Mouse (Mus musculus) kidney, embryonic 14.5 days (tissue): Measurements from ENCODE around the gene Kndc1. TPM values are rescaled to one million over a fixed set of nuclear protein-coding genes. Genes with fewer than 3 reads are reported as not detected.
A peak's percentile ranks its signal among the peaks of the same experiment; 100 is the strongest.

Source experiments
- ATAC-seq: fragments of 200-750 bp; cut with Nextera tagmentation; 2 replicates; pipeline ENCODE4 v1.8.0; 2017; ENCODE audit warnings: moderate number of reproducible peaks, mild to moderate bottlenecking, moderate TSS enrichment, moderate library complexity; ENCODE audit not compliant: low FRiP score, low TSS enrichment
- H3K27ac ChIP-seq: fragments of 300-500 bp; sonication (generic); 2 replicates; pipeline ENCODE4 v1.5.1; 2014; ENCODE audit warnings: low read depth, mild to moderate bottlenecking, low read length, moderate library complexity, mixed read lengths
- H3K27me3 ChIP-seq: fragments of 300-500 bp; sonication (generic); 2 replicates; pipeline ENCODE4 v1.6.1; 2014; ENCODE audit warnings: mild to moderate bottlenecking, low read length; ENCODE audit not compliant: control insufficient read depth, insufficient read depth
- H3K36me3 ChIP-seq: fragments of 300-500 bp; sonication (generic); 2 replicates; pipeline ENCODE4 v1.6.1; 2014; ENCODE audit warnings: low read length, mixed read lengths; ENCODE audit not compliant: control insufficient read depth, insufficient read depth
- H3K4me1 ChIP-seq: fragments of 300-500 bp; sonication (generic); 2 replicates; pipeline ENCODE4 v1.6.1; 2014; ENCODE audit warnings: low read length, mixed read lengths; ENCODE audit not compliant: control insufficient read depth, insufficient read depth
- H3K4me2 ChIP-seq: fragments of 300-500 bp; sonication (generic); replicated peaks from 2 replicates; pipeline ENCODE4 v1.6.1; 2014; ENCODE audit warnings: low read depth, mild to moderate bottlenecking, low read length
- H3K4me3 ChIP-seq: fragments of 300-500 bp; sonication (generic); 2 replicates; pipeline ENCODE4 v1.5.1; 2014; ENCODE audit warnings: mild to moderate bottlenecking, low read length
- H3K9ac ChIP-seq: fragments of 300-500 bp; sonication (generic); 2 replicates; pipeline ENCODE4 v1.6.1; 2014; ENCODE audit warnings: low read depth, mild to moderate bottlenecking, low read length, moderate library complexity
- H3K9me3 ChIP-seq: fragments of 300-500 bp; sonication (generic); 2 replicates; pipeline ENCODE4 v1.6.1; 2016; ENCODE audit warnings: low read length; ENCODE audit not compliant: control insufficient read depth
- WGBS: fragments of 180-500 bp; shearing (Covaris S2); extraction: QIAGEN DNeasy Blood & Tissue Kit; methylation state at CpG from one replicate; pipeline ENCODE4 v1.1.7; 2014; 5-methylcytosine and 5-hydroxymethylcytosine counted together
- polyA plus RNA-seq: library from polyadenylated mRNA; unstranded; fragments of >200 nt; fragmentation: Nextera tagmentation; extraction: Ambion mirVana; gene quantifications from 2 replicates; pipeline ENCODE4 v1.2.1, GENCODE M21; 2014

The Kndc1 gene
- polyA plus RNA-seq, 1 experiment from 2014 or later, result 0.18 TPM

DNA sequence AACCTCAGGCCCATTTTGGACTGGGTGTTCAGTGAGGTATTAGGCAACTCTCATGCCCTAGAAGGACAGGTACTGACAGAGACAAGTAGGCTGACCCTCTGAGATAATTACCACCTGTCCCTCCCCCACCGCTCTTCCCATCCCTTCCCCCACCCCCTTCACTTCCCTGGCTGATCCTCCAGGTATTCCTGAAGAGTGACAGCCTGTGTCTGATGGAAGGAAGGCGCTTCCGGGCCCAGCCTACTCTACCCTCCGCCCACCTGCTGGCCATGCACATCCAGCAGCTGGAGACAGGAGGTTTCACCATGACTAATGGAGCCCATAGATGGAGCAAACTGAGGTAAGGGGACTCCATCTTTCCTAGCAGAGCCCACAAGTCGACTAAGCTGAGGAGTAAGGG lies 43.3 kb downstream of the Kndc1 start:
- Histone ChIP-seq H3K9ac (no peak overlapping the region), H3K4me1 (no peaks in the 10 kb centered on the region), H3K36me3 (no peaks in the 10 kb centered on the region), H3K4me2 (no peak overlapping the region), H3K4me3 (no peak overlapping the region), H3K27ac (no peak overlapping the region), H3K27me3 (peaks cover 8% of the 10 kb centered on the region), H3K9me3 (no peaks in the 10 kb centered on the region)
- no peak for ATAC-seq
- 65% methylated on average over 5 of the region's 5 CpGs for WGBS

DNA sequence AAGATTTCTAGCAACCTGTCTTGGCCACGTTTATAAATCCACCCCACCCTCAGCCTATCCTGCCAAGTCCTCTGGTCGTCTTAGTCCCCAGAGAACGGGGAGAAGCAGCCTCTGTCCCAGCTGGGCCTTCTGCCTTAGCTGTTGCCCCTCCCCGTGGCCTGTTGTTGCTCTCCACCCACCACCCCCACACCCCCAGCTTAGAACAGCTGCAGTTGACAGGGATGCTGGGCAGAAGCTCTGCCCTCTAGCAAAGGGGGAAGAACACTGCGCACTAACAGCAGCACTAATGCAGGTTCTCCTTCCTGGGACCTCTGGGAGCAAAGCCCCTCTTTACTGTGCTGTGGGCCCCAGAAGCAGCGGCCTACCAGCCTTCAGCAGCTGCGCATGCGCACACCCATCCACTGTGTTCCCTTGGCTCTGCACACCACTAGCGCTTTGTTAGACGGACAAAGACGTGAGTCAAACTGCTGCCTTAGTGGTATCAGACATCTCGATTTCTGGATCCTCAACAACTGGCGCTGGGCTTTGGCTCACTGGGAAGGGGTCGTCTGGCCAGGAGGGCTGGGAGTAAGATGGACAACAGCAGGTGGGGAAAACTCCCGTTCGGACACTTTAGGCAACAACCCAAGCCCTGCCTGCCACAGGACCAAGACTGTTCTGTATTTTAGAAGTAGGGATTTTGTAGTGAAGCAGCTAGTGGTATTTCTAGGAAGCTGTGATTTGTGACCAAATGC lies 46.1 kb downstream of the Kndc1 start:
- peaks cover 36% of the 10 kb centered on the region for H3K27me3 ChIP-seq
- H3K9me3 ChIP-seq, result no peaks in the 10 kb centered on the region
- H3K9ac ChIP-seq, result no peak overlapping the region
- H3K4me1 ChIP-seq, result 0 out of 2 replicates have a peak, but pooled peaks cover 2% of the 10 kb centered on the region
- H3K27ac ChIP-seq, result no peak overlapping the region
- H3K4me2 ChIP-seq, result no peak overlapping the region
- no peaks in the 10 kb centered on the region for H3K36me3 ChIP-seq
- ATAC-seq, result no peak
- H3K4me3 ChIP-seq, result no peak overlapping the region
- 64% methylated on average over 16 of the region's 16 CpGs for WGBS

DNA sequence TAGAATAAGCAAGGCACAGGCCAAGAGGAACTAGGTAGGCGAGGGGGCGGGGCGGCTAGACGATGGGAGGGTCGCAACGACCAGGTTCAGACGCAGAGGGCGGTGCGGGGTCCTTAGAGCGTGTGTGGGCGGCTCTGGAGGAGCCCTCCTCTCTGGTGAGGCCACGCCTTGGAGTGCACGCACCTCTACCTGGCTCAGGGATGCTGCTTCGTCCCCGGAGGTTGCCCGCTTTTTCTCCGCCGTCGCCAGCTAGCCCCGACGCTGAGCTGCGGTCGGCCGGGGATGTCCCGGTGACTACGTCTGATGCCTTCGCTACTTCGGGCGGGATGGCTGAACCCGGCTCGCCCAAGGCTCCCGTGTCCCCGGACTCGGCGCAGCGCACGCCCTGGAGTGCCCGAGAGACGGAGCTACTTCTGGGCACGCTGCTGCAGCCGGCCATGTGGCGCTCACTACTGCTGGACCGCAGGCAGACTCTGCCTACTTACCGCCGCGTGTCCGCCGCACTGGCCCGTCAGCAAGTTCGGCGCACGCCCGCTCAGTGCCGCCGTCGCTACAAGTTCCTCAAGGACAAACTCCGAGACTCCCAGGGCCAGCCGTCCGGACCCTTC lies 49.3 kb downstream of the Kndc1 start, which contains the start of gene Utf1:
Utf1 (plus strand) TSS at position 116 of the 608 bp plus-strand sequence.
- no peak within 1 kb of the TSS for H3K27ac ChIP-seq
- no peaks in the 10 kb centered on the region for H3K9me3 ChIP-seq
- ATAC-seq, result peak; percentile 76; the same call in 1 of the 2 replicates
- peak within 1 kb of the TSS; percentile 27 for H3K4me3 ChIP-seq
- H3K4me1 ChIP-seq, result 0 out of 2 replicates have a peak, but pooled peaks cover 2% of the 10 kb centered on the region
- H3K27me3 ChIP-seq, result peaks cover 48% of the 10 kb centered on the region
- under 1% methylated on average over 56 of the region's 59 CpGs for WGBS
- H3K4me2 ChIP-seq, result peak within 1 kb of the TSS; percentile 42
- peak within 1 kb of the TSS; percentile 13; the same call in 1 of the 2 replicates for H3K9ac ChIP-seq
- no peaks in the 10 kb centered on the region for H3K36me3 ChIP-seq

DNA sequence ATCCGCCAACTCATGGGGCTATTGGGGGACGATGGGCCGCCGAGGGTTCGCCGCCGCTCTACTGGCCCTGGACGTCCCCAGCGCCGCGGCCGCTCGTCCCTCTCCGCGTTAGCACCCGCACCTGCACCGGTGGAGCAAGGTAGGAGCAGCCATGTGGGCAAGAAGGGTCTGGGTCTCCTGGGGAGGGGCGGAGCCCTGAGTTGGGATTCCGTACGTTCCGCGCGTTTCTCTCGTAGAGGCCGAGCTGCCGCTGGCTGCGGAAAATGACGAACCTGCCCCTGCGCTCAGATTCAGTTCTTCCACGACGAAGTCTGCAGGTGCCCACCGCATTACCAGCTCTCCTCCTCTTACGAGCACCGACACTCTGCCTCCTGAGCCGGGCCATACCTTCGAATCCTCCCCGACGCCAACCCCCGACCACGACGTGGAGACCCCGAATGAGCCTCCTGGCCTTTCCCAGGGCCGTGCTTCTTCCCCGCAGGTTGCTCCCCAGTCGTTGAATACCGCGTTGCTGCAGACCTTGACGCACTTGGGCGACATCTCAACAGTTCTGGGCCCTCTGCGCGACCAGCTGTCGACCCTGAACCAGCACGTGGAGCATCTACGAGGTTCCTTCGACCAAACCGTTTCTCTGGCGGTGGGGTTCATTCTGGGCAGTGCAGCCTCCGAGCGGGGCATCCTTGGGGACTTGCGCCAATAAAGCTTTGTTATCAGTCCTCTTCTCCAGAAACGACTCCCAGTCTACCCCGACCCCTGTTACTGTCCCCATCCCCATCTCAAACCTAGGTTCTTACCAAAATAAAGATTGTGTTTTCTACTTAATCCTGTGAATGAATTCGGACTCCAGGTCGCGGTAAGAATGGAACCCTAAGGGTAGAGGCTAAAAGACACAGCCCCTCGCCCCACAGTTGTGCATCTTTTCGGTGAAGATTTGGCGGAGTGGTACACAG lies 50.1 kb downstream of the Kndc1 start:
- H3K9me3 ChIP-seq, result no peaks in the 10 kb centered on the region
- H3K27me3 ChIP-seq, result peaks cover 48% of the 10 kb centered on the region
- H3K4me3 ChIP-seq, result peak overlapping the region; percentile 27
- no peaks in the 10 kb centered on the region for H3K36me3 ChIP-seq
- peak overlapping the region; percentile 13; the same call in 1 of the 2 replicates for H3K9ac ChIP-seq
- H3K4me1 ChIP-seq, result 0 out of 2 replicates have a peak, but pooled peaks cover 2% of the 10 kb centered on the region
- 0 out of 2 replicates have a peak, but pooled peaks have one; percentile 29 for ATAC-seq
- no peak overlapping the region for H3K27ac ChIP-seq
- H3K4me2 ChIP-seq, result peak overlapping the region; percentile 42
- WGBS, result 3% methylated on average over 68 of the region's 68 CpGs

DNA sequence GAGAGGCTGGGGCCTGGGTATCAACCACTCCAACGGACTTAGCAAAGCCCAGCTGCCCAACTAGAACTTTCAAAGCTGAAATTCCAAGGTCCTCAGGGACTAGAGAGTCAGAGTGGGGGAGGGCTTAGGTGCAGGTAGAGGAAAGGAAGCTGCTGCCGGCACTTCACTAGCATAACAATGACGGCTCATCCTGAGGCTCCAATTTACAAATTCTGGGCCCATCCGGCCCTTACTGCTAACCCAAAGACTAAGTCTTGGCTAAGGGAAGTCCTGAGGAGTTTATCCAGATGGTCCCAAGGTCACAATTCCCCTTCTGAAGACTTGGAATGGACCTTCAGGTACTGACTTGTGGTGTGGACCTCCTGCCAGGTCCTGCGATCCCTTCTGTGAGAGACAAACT lies 51.0 kb downstream of the Kndc1 start:
- H3K27ac ChIP-seq, result no peak overlapping the region
- no peak overlapping the region for H3K4me2 ChIP-seq
- peaks cover 48% of the 10 kb centered on the region for H3K27me3 ChIP-seq
- no peak for ATAC-seq
- no peaks in the 10 kb centered on the region for H3K9me3 ChIP-seq
- H3K4me1 ChIP-seq, result 0 out of 2 replicates have a peak, but pooled peaks cover 2% of the 10 kb centered on the region
- no peak overlapping the region for H3K9ac ChIP-seq
- WGBS, result 12% methylated on average over 5 of the region's 5 CpGs
- H3K4me3 ChIP-seq, result no peak overlapping the region
- H3K36me3 ChIP-seq, result no peaks in the 10 kb centered on the region

DNA sequence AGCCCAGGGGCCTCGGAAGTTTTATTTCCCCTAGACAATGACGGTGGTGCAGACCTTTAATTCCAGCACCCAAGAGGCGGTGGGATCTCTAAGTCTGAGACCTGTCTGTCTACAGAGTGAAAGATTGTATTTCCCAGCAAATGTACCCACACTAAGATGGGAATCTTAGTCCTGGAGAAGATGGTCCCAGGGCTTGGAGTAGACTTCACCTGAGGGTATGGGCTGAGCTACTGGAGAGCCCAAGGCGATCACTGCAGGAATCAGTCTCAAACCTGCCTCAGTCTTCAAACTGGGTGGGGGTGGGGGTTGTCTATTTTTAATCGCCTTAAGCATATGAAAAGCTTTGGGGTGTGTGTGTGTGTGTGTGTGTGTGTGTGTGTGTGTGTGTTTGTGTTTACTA lies 51.5 kb downstream of the Kndc1 start:
- no peak overlapping the region for H3K4me2 ChIP-seq
- H3K36me3 ChIP-seq, result no peaks in the 10 kb centered on the region
- H3K9me3 ChIP-seq, result no peaks in the 10 kb centered on the region
- 35% methylated on average over 5 of the region's 5 CpGs for WGBS
- H3K27ac ChIP-seq, result no peak overlapping the region
- H3K4me3 ChIP-seq, result no peak overlapping the region
- 0 out of 2 replicates have a peak, but pooled peaks cover 2% of the 10 kb centered on the region for H3K4me1 ChIP-seq
- H3K27me3 ChIP-seq, result peaks cover 48% of the 10 kb centered on the region
- no peak for ATAC-seq
- H3K9ac ChIP-seq, result no peak overlapping the region

DNA sequence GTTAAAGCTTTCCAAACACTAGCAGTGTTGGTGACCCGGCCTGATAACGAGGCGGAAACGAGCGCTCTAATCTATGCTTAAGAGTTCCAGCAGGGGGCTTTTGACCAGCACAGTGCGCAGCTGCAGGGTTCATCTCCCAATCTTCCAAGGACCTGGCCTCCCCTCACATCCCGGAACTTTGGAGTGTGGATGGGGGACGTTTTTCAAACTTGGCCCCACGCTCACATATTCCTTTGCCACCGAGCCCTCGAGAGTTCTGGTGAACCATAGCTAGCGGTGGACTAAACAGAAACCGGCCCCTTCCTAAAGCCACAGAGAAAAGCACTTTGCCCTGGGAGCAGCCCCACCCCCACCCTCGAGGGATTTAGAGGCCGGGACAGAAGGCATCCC lies 55.4 kb downstream of the Kndc1 start:
- Histone ChIP-seq H3K27me3 (peaks cover 20% of the 10 kb centered on the region), H3K4me2 (peak overlapping the region; percentile 60), H3K4me1 (no peaks in the 10 kb centered on the region), H3K27ac (no peak overlapping the region), H3K9ac (peak overlapping the region; percentile 32), H3K36me3 (no peaks in the 10 kb centered on the region), H3K4me3 (peak overlapping the region; percentile 49), H3K9me3 (no peaks in the 10 kb centered on the region)
- WGBS, result 1% methylated on average over 15 of the region's 15 CpGs
- peak; percentile 90 for ATAC-seq

DNA sequence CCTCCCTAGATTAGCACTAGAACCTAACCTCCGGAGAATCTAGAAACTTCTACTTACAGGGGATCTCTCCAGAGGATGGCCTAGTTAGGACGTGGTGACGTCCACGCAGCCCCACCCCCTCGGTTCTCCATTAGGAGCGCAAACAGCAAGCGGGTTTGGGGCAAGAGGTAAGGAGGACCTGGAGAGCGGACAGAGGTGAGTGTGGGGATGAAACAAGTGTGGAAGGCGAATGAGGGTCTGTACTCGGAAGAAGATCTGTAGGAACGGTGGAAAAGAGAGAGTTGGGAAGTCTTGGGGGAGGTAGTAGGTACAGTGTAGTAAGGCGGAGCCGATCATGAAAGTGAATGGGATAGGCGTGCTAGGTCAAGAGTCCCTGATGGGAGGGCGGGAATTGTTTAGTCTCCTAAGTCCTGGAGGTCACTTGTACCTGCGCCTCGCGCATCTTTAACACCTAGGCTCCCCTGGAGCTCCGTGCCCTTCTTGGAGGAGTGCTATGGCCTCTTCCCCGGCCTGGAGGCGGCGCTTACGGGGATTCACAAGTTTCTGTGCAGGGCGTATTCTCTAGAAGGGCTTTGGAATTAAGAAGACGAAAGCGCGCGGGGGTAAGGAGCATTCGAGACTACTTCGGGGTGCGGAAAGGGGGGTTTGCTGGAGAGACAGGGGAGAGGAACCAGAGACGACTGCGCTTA lies 55.9 kb downstream of the Kndc1 start:
- under 1% methylated on average over 33 of the region's 33 CpGs for WGBS
- peak; percentile 82 for ATAC-seq
- Histone ChIP-seq H3K4me2 (peak overlapping the region; percentile 60), H3K4me3 (peak overlapping the region; percentile 49), H3K36me3 (no peaks in the 10 kb centered on the region), H3K27ac (no peak overlapping the region), H3K4me1 (no peaks in the 10 kb centered on the region), H3K9me3 (no peaks in the 10 kb centered on the region), H3K27me3 (peaks cover 14% of the 10 kb centered on the region), H3K9ac (peak overlapping the region; percentile 32)
